Mouse (Mus musculus) bone marrow, adult 2 months (tissue): ENCODE data around the gene Pithd1. TPM values are rescaled to one million over a fixed set of nuclear protein-coding genes. Genes with fewer than 3 reads are reported as not detected.
"Not testable (repeated sequence)": the region's sequence is repeated elsewhere in the genome, so short reads cannot be mapped to it uniquely, and the experiment has no call there.

Experiments
- H3K27ac ChIP-seq: fragments of 200-500 bp; 2 replicates; pipeline ENCODE4 v1.5.1; 2012; ENCODE audit warnings: low read depth, mild to moderate bottlenecking, control low read depth, inconsistent platforms, low read length; ENCODE audit not compliant: control insufficient read depth, poor library complexity, insufficient read depth
- H3K4me1 ChIP-seq: fragments of 200-500 bp; 2 replicates; pipeline ENCODE4 v1.6.1; 2011; ENCODE audit warnings: low read length; ENCODE audit not compliant: control insufficient read depth, insufficient read depth
- H3K4me3 ChIP-seq: fragments of 200-500 bp; replicated peaks from 2 replicates; pipeline ENCODE3; 2011; ENCODE audit warnings: mild to moderate bottlenecking, low read depth, low read length, control low read depth; ENCODE audit not compliant: control insufficient read depth
- CTCF ChIP-seq: fragments of 200-500 bp; IDR thresholded peaks from 2 replicates; pipeline ENCODE4 v1.5.1; 2011; ENCODE audit warnings: low read length, control low read depth; ENCODE audit not compliant: control insufficient read depth, insufficient read depth
- POLR2A ChIP-seq: fragments of 200-500 bp; IDR thresholded peaks from 2 replicates; pipeline ENCODE4 v1.6.1; 2011; ENCODE audit warnings: low read depth, mild to moderate bottlenecking, control low read depth, low read length, borderline replicate concordance; ENCODE audit not compliant: control insufficient read depth
- WGBS: fragments of 180-500 bp; shearing (Covaris S2); methylation state at CpG from one replicate; pipeline ENCODE4 v1.1.7; 2018; 5-methylcytosine and 5-hydroxymethylcytosine counted together
- polyA plus RNA-seq: library from polyadenylated mRNA; stranded (reverse); fragments of >200 nt; gene quantifications from 2 replicates; pipeline ENCODE4 v1.2.4, GENCODE M21; 2011; ENCODE audit warnings: low replicate concordance; ENCODE audit not compliant: missing spikeins, insufficient read depth, insufficient read length

Gene Pithd1
- polyA plus RNA-seq, 1 experiment = 49.8 TPM

DNA sequence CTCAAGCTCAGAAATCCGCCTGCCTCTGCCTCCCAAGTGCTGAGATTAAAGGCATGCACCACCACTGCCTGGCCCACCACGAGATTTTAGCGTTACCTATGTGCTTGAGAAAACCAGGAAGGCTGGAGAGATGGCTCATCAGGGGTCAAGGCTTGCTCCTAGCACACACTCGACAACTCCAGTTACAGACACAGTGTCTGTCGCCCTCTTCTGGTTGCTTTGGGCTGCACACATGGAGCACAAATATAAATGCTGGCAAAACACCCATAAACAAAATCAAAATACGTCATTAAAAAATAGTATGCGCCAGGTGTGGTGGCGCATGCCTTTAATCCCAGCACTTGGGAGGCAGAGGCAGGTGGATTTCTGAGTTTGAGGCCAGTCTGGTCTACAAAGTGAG, 46.0 kb downstream of the Pithd1 start:
- 85% methylated on average over 8 of the region's 8 CpGs for WGBS
- not testable (repeated sequence) for H3K4me1 ChIP-seq, H3K4me3 ChIP-seq, H3K27ac ChIP-seq
- TF ChIP-seq CTCF = peak; percentile 65

DNA sequence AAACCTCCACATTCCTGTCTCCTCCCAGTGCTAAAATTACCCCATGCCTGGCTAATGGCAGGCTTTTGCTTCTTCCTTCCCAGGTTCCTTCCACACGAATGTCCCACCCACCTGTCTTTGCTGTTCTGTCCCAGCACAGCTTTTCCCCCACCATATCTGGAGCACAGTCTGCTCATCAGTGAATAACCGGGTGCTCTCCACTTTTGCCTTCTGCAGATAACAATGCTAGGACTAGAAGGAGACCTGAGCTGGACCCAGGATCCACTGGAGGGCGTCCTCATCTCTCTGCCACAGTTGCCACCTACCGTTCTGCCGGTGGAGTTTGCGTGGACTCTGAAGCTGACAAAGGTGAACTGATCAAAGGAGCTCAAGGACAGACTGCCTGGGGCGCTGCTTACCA, 48.2 kb downstream of the Pithd1 start:
- WGBS = 76% methylated on average over 7 of the region's 7 CpGs
- Histone ChIP-seq H3K27ac (no peak overlapping the region; the same call in 1 of the 2 replicates), H3K4me1 (no peaks in the 10 kb centered on the region; the same call in 1 of the 2 replicates), H3K4me3 (no peak overlapping the region)
- TF ChIP-seq CTCF (no peak), POLR2A (no peak)

DNA sequence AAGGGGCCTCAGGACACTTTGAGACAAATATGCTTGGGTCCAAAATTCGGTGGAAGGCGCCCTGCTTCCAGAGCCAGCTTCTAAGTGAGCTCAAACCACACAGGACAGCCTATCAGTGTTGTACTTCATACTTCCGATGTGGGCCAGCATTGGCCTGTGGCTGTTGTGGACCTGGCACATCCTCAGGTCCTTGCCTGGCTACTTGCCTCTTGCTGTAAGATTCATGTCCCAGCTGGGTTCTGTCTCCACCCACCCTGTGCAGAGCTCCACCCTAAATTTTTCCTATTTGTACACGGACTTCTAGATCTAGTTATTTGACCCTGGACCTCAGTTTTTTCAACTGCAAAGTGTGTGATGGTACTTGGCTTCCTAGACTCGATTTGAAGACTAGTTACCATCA, 51.6 kb downstream of the Pithd1 start:
- whole genome bisulfite sequencing = 65% methylated on average over 5 of the region's 5 CpGs
- Histone ChIP-seq H3K4me3 (no peak overlapping the region), H3K4me1 (no peaks in the 10 kb centered on the region; the same call in 1 of the 2 replicates), H3K27ac (no peak overlapping the region)
- TF ChIP-seq CTCF = no peak
- TF ChIP-seq POLR2A = no peak

DNA sequence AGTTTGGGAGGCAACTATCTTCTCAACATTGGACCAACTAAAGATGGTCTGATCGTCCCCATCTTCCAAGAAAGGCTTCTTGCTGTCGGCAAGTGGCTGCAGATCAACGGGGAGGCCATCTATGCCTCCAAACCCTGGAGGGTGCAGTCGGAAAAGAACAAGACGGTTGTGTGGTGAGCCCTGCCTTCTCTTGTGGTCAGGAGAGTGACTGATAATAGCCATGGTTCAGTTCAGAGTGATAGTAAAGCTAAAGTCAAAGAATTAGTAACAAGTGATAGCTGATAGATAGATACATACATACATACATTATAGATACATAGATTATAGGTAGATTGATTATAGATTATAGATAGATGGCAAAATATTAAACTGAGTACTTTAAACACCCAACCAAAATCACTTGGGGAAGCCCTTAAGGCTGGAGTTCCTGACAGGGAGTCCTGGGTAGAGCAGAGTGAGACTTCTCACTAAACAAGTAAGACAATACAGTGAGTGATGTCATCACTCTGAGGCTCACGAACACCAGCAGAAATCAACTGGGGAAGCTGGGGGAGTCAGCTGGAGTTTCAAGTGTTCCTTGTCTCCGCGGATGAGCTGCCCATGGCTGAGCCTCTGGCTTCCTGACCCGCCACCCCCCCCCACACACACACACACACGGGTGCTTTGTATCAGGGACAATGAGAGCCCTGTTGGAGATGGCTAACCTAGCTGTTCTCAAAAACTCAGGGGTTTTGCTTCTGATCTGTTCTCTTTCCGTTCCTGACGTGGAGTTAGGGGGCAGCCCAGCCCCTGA, 52.2 kb downstream of the Pithd1 start:
- 56% methylated on average over 12 of the region's 12 CpGs for WGBS
- no peak overlapping the region for H3K27ac ChIP-seq
- no peak overlapping the region for H3K4me3 ChIP-seq
- no peak for TF ChIP-seq CTCF
- no peak for TF ChIP-seq POLR2A
- no peaks in the 10 kb centered on the region; the same call in 1 of the 2 replicates for H3K4me1 ChIP-seq

DNA sequence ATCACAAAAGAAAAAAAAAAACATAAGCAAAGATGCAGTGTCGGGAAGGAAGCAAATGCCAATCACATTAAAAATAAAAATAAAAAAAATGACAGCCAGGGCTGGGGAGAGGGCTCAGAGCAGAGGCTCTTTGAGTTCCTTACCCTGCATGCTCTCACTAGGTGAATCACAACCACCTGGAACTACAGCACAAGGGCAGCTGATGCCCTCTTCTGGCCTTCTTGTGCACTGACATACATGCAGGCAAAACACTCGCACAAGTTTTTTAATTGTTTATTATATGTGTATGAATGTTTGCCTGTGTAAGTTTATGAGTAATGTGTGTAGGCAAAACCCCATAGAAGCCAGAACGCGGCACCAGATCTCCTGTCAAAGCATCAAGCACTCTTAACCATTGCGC, 55.2 kb downstream of the Pithd1 start:
- 66% methylated on average over 5 of the region's 5 CpGs for WGBS
- TF ChIP-seq CTCF = peak; percentile 86
- TF ChIP-seq POLR2A = no peak
- H3K4me3 ChIP-seq = no peak overlapping the region
- H3K27ac ChIP-seq = no peak overlapping the region
- no peaks in the 10 kb centered on the region; the same call in 1 of the 2 replicates for H3K4me1 ChIP-seq

DNA sequence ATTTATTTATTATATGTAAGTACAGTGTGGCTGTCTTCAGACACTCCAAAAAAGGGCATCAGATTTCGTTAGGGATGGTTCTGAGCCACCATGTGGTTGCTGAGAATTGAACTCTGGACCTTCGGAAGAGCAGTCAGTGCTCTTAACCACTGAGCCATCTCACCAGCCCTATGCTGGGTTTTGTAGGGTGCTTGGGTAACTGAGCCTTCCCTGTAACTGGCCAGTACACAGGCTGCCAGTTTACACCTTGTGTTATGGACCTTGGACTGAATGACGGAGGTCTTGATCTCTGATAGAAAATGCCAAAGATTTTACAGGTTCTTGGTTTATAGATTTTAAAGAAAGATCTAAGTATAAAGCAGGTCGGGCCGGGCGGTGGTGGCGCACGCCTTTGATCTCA, 56.8 kb downstream of the Pithd1 start:
- WGBS = 90% methylated on average over 8 of the region's 8 CpGs
- TF ChIP-seq CTCF (no peak), POLR2A (no peak)
- Histone ChIP-seq H3K4me1 (no peaks in the 10 kb centered on the region; the same call in 1 of the 2 replicates), H3K4me3 (no peak overlapping the region), H3K27ac (no peak overlapping the region)

DNA sequence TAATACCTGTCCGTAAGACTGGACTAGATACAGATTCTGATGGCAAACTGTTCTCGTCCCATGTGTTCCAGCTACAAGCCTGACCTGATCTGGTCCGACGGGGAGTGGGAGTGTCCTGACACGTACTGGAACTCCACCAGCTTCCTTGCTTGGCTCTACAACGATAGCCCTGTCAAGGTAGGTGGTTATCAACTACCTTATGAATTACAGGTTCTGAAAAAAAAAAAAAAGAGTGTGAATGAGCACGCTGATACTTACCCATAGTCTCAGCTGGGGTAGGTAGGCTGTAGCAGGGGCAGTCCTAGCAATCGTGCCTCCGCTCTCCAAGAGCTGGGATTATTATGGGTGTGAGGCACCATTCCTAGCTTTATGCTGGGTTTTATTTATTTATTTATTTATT, 57.2 kb downstream of the Pithd1 start:
- H3K4me1 ChIP-seq = no peaks in the 10 kb centered on the region; the same call in 1 of the 2 replicates
- no peak overlapping the region for H3K27ac ChIP-seq
- TF ChIP-seq POLR2A (no peak), CTCF (no peak)
- WGBS = 92% methylated on average over 9 of the region's 9 CpGs
- H3K4me3 ChIP-seq = no peak overlapping the region

DNA sequence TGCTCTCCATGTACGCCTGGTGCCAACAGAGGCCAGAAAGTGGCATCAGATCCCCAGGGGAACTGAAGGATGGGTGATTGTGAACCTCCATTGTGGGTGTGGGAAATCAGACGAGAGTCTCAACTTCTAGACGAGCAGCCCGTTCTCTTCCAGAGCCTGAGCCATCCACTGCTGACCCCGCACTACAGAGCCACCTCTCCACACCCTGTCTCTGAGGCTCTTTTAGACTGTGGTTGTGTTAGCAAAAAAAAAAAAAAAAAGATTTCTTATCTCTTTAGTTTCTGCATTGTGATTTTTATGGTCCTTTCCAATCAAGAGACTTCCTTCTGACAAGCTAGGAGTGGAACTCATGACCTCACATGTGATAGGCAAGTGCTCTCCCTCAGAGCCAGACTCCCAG, 57.7 kb downstream of the Pithd1 start:
- no peaks in the 10 kb centered on the region; the same call in 1 of the 2 replicates for H3K4me1 ChIP-seq
- 83% methylated on average over 5 of the region's 5 CpGs for WGBS
- H3K4me3 ChIP-seq = no peak overlapping the region
- TF ChIP-seq CTCF (no peak), POLR2A (no peak)
- H3K27ac ChIP-seq = no peak overlapping the region
